Mouse (Mus musculus) adrenal gland, adult (tissue): ENCODE data around the gene Rgma.
A peak's percentile ranks its signal among the peaks of the same experiment; 100 is the strongest.

Experiments
- DNase-seq, 2 experiments: peaks; one replicate each; pipeline ENCODE4 v3.0.0; 2022 to 2023; ENCODE audit warnings: low spot score in 1 of 2; ENCODE audit not compliant: inconsistent age in 2 of 2

The Rgma gene

GRCm38 (mm10) chr7:73433637-73434335 is 58.5 kb downstream of the Rgma start:
- DNase-seq, result no peak

GRCm38 (mm10) chr7:73434336-73434677 is 59.0 kb downstream of the Rgma start:
- no peak for DNase-seq

- peak in 1 of 2 experiments; percentile 54 for DNase-seq
Observed at GRCm38 (mm10) chr7:73435685-73436084, 60.4 kb downstream of the Rgma start.

GRCm38 (mm10) chr7:73441802-73442201 is 66.5 kb downstream of the Rgma start:
- DNase-seq, result no peak

- no peak for DNase-seq
Observed at GRCm38 (mm10) chr7:73442246-73442645, 66.9 kb downstream of the Rgma start.

- no peak for DNase-seq
Observed at GRCm38 (mm10) chr7:73451594-73451993, 76.3 kb downstream of the Rgma start.

- DNase-seq, result no peak
Observed at GRCm38 (mm10) chr7:73452187-73452808, 77.0 kb downstream of the Rgma start.

- DNase-seq, result no peak
Observed at GRCm38 (mm10) chr7:73454113-73454512, 78.8 kb downstream of the Rgma start.

GRCm38 (mm10) chr7:73463546-73463945 is 88.2 kb downstream of the Rgma start:
- no peak for DNase-seq

GRCm38 (mm10) chr7:73467741-73468140 is 92.4 kb downstream of the Rgma start:
- no peak for DNase-seq
